Mouse (Mus musculus): ENCODE data around the gene Spef2. TPM values are rescaled to one million over a fixed set of nuclear protein-coding genes. Genes with fewer than 3 reads are reported as not detected.
"Not testable (repeated sequence)": the region's sequence is repeated elsewhere in the genome, so short reads cannot be mapped to it uniquely, and the experiment has no call there.

Spef2 gene
- polyA plus RNA-seq, 1 experiment from 2014 or later: 0.53 TPM

GRCm38 (mm10) chr15:9572664-9573063 is 176.0 kb downstream of the Spef2 start:
- no peak overlapping the region for H3K4me3 ChIP-seq
- no peak for ATAC-seq (ENCODE audit: low read depth)
- no peaks in the 10 kb centered on the region for H3K27me3 ChIP-seq
- H3K4me1 ChIP-seq (replicated peaks): no peaks in the 10 kb centered on the region
- no peak overlapping the region for H3K4me2 ChIP-seq
- H3K9ac ChIP-seq: no peak overlapping the region
- WGBS: 89% methylated on average over 7 of the region's 7 CpGs
- H3K36me3 ChIP-seq: no peaks in the 10 kb centered on the region
- no peak overlapping the region for H3K27ac ChIP-seq (replicated peaks)
- H3K9me3 ChIP-seq: no peaks in the 10 kb centered on the region

GRCm38 (mm10) chr15:9571896-9572295 is 176.8 kb downstream of the Spef2 start:
- Histone ChIP-seq H3K4me2 (no peak overlapping the region), H3K36me3 (no peaks in the 10 kb centered on the region), H3K9me3 (no peaks in the 10 kb centered on the region), H3K27me3 (no peaks in the 10 kb centered on the region), H3K4me3 (no peak overlapping the region), H3K4me1 (replicated peaks) (no peaks in the 10 kb centered on the region), H3K9ac (no peak overlapping the region), H3K27ac (replicated peaks) (no peak overlapping the region)
- WGBS: 88% methylated on average over 2 of the region's 2 CpGs
- no peak for ATAC-seq (ENCODE audit: low read depth)

- no peaks in the 10 kb centered on the region for H3K36me3 ChIP-seq
- no peaks in the 10 kb centered on the region for H3K9me3 ChIP-seq
- no peak overlapping the region for H3K27ac ChIP-seq (replicated peaks)
- no peak overlapping the region for H3K4me3 ChIP-seq
- no peak overlapping the region for H3K4me2 ChIP-seq
- H3K27me3 ChIP-seq: no peaks in the 10 kb centered on the region
- H3K9ac ChIP-seq: no peak overlapping the region
- whole genome bisulfite sequencing: 92% methylated on average over 4 of the region's 4 CpGs
- no peak for ATAC-seq (ENCODE audit: low read depth)
- no peaks in the 10 kb centered on the region for H3K4me1 ChIP-seq (replicated peaks)
These were observed 181.4 kb downstream of the Spef2 start for GRCm38 (mm10) chr15:9567316-9567715.

GRCm38 (mm10) chr15:9565396-9565795 is 183.3 kb downstream of the Spef2 start:
- ATAC-seq (ENCODE audit: low read depth): no peak

GRCm38 (mm10) chr15:9564156-9564555 is 184.5 kb downstream of the Spef2 start:
- ATAC-seq (ENCODE audit: low read depth): no peak
- H3K4me2 ChIP-seq: no peak overlapping the region
- no peaks in the 10 kb centered on the region for H3K27me3 ChIP-seq
- no peaks in the 10 kb centered on the region for H3K4me1 ChIP-seq (replicated peaks)
- no peaks in the 10 kb centered on the region for H3K9me3 ChIP-seq
- no peak overlapping the region for H3K9ac ChIP-seq
- WGBS: 80% methylated on average over 3 of the region's 3 CpGs
- H3K27ac ChIP-seq (replicated peaks): no peak overlapping the region
- no peaks in the 10 kb centered on the region for H3K36me3 ChIP-seq
- no peak overlapping the region for H3K4me3 ChIP-seq

More at GRCm38 (mm10) chr15:9565396-9565795, 183.3 kb downstream of the Spef2 start:
- Histone ChIP-seq H3K27me3 (no peaks in the 10 kb centered on the region), H3K4me3 (no peak overlapping the region), H3K4me2 (no peak overlapping the region), H3K9me3 (no peaks in the 10 kb centered on the region), H3K27ac (replicated peaks) (no peak overlapping the region), H3K4me1 (replicated peaks) (no peaks in the 10 kb centered on the region), H3K9ac (no peak overlapping the region), H3K36me3 (no peaks in the 10 kb centered on the region)
- WGBS: 75% methylated on average over 6 of the region's 6 CpGs

- H3K27me3 ChIP-seq; H3K27ac ChIP-seq (replicated peaks); H3K4me3 ChIP-seq; H3K36me3 ChIP-seq; H3K4me2 ChIP-seq; H3K9ac ChIP-seq; H3K4me1 ChIP-seq (replicated peaks); H3K9me3 ChIP-seq; ATAC-seq (ENCODE audit: low read depth): not testable (repeated sequence)
- WGBS: 90% methylated on average over 15 of the region's 15 CpGs
These were observed 191.4 kb downstream of the Spef2 start for GRCm38 (mm10) chr15:9557264-9557663.

GRCm38 (mm10) chr15:9548951-9549350 is 199.7 kb downstream of the Spef2 start:
- no peak for ATAC-seq (ENCODE audit: low read depth)
- H3K4me1 ChIP-seq (replicated peaks): no peaks in the 10 kb centered on the region
- H3K27ac ChIP-seq (replicated peaks): no peak overlapping the region
- no peak overlapping the region for H3K9ac ChIP-seq
- no peaks in the 10 kb centered on the region for H3K36me3 ChIP-seq
- no peaks in the 10 kb centered on the region for H3K27me3 ChIP-seq
- WGBS: 95% methylated on average over 2 of the region's 2 CpGs
- 0 out of 2 replicates have a peak, but pooled peaks cover 3% of the 10 kb centered on the region for H3K9me3 ChIP-seq
- H3K4me3 ChIP-seq: no peak overlapping the region
- H3K4me2 ChIP-seq: no peak overlapping the region

- no peaks in the 10 kb centered on the region for H3K4me1 ChIP-seq (replicated peaks)
- H3K27me3 ChIP-seq: no peaks in the 10 kb centered on the region
- WGBS: 73% methylated on average over 1 of the region's 1 CpGs
- no peak overlapping the region for H3K4me3 ChIP-seq
- H3K4me2 ChIP-seq: no peak overlapping the region
- no peak overlapping the region for H3K9ac ChIP-seq
- no peak for ATAC-seq (ENCODE audit: low read depth)
- no peaks in the 10 kb centered on the region for H3K36me3 ChIP-seq
- H3K9me3 ChIP-seq: no peaks in the 10 kb centered on the region
- no peak overlapping the region for H3K27ac ChIP-seq (replicated peaks)
These were observed 213.5 kb downstream of the Spef2 start for GRCm38 (mm10) chr15:9535200-9535599.

GRCm38 (mm10) chr15:9533356-9533902 is 215.2 kb downstream of the Spef2 start:
- H3K4me2 ChIP-seq: no peak overlapping the region
- no peak overlapping the region for H3K4me3 ChIP-seq
- H3K36me3 ChIP-seq: no peaks in the 10 kb centered on the region
- WGBS: 90% methylated on average over 3 of the region's 3 CpGs
- no peak overlapping the region for H3K9ac ChIP-seq
- ATAC-seq (ENCODE audit: low read depth): no peak
- H3K4me1 ChIP-seq (replicated peaks): no peaks in the 10 kb centered on the region
- no peaks in the 10 kb centered on the region for H3K9me3 ChIP-seq
- no peaks in the 10 kb centered on the region for H3K27me3 ChIP-seq
- H3K27ac ChIP-seq (replicated peaks): no peak overlapping the region

GRCm38 (mm10) chr15:9530076-9530475 is 218.6 kb downstream of the Spef2 start, which contains the start of gene Il7r:
TSS of gene Il7r (minus strand) at chr15:9530176.
- no peak for ATAC-seq (ENCODE audit: low read depth)
- H3K4me1 ChIP-seq (replicated peaks): no peaks in the 10 kb centered on the region
- 81% methylated on average over 4 of the region's 4 CpGs for WGBS

GRCm38 (mm10) chr15:9529646-9530045 is 219.0 kb downstream of the Spef2 start:
- 86% methylated on average over 3 of the region's 3 CpGs for WGBS
- no peaks in the 10 kb centered on the region for H3K4me1 ChIP-seq (replicated peaks)
- H3K9ac ChIP-seq: no peak overlapping the region
- no peaks in the 10 kb centered on the region for H3K36me3 ChIP-seq
- no peak for ATAC-seq (ENCODE audit: low read depth)
- H3K4me3 ChIP-seq: no peak overlapping the region
- no peaks in the 10 kb centered on the region for H3K27me3 ChIP-seq
- no peak overlapping the region for H3K4me2 ChIP-seq
- H3K27ac ChIP-seq (replicated peaks): no peak overlapping the region
- H3K9me3 ChIP-seq: no peaks in the 10 kb centered on the region

More at GRCm38 (mm10) chr15:9530076-9530475, 218.6 kb downstream of the Spef2 start, which contains the start of gene Il7r:
- Histone ChIP-seq H3K9ac (no peak within 1 kb of the TSS), H3K27me3 (no peaks in the 10 kb centered on the region), H3K27ac (replicated peaks) (no peak within 1 kb of the TSS), H3K4me3 (no peak within 1 kb of the TSS), H3K9me3 (no peaks in the 10 kb centered on the region), H3K36me3 (no peaks in the 10 kb centered on the region), H3K4me2 (no peak within 1 kb of the TSS)
